Mouse (Mus musculus): ENCODE data around the gene Stmnd1. TPM values are rescaled to one million over a fixed set of nuclear protein-coding genes. Genes with fewer than 3 reads are reported as not detected.

The Stmnd1 gene
- polyA plus RNA-seq, 1 experiment from 2014 or later = 1.2 TPM

DNA sequence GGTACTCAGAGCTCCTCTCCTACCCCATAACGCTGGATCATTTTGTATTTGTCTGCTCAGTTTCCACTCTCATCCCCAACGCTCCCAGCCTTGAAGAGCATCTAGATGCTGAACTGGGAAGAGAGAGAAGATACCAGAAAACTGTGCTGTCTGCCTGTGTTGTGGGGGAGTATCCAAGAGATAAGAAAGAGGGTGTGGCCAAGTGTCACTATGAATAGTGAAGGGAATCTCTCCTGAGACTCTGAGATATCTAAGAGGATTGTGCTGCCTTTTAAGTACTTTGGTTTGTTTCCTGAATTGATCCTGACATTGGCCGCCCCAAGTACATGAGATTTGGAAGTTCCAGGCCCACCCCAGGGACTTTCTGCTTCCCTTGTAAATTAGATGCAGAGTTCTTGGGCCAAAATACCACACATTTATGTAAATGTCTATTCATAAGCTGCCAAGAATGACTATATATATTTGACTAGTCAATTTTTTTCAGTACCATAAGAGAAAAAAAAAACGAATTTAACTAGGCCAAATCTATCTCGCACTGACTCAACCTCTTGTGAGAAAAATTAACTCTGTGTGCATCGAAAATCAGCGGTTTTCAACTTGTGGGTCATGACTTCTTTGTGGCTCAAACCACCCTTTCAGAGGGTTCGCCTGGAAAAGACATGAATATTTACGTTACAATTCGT lies 73.5 kb downstream of the Stmnd1 start:
- Histone ChIP-seq H3K4me3 (no peak overlapping the region), H3K4me2 (no peak overlapping the region), H3K9me3 (no peaks in the 10 kb centered on the region), H3K4me1 (no peaks in the 10 kb centered on the region), H3K9ac (no peak overlapping the region), H3K27ac (no peak overlapping the region), H3K36me3 (no peaks in the 10 kb centered on the region), H3K27me3 (no peaks in the 10 kb centered on the region)
- no peak for ATAC-seq (ENCODE audit: insufficient number of reproducible peaks, low FRiP score, low TSS enrichment, low read depth)
- WGBS = 68% methylated on average over 10 of the region's 10 CpGs

DNA sequence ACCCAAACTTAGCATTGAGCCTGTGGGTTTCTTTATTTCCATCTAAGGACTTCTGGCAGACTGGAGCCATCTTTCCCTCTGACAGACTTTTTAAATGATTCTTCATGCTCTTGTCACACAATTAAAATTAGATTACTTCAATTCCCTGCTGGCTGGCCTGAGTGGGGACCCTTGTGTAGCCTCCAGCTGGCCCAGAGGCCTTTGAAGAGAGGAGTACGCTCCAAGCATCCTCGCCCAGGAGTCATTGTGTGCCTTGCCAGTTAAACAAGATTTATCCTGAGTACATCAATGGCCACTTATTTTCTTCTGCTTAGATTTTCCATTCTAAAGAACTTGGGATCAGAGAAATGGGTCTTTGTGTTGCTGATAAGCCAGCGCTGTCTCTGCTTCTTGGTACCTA lies 76.1 kb downstream of the Stmnd1 start:
- ATAC-seq (ENCODE audit: insufficient number of reproducible peaks, low FRiP score, low TSS enrichment, low read depth) = no peak
- Histone ChIP-seq H3K9ac (no peak overlapping the region), H3K9me3 (no peaks in the 10 kb centered on the region), H3K27ac (no peak overlapping the region), H3K4me2 (no peak overlapping the region), H3K27me3 (no peaks in the 10 kb centered on the region), H3K36me3 (no peaks in the 10 kb centered on the region), H3K4me3 (no peak overlapping the region), H3K4me1 (no peaks in the 10 kb centered on the region)
- WGBS = 78% methylated on average over 3 of the region's 3 CpGs

Other genes starting within 250 kb of the Stmnd1 start
- 5.0 and 8.7 TPM in 2 replicates for gene Rbm24, start 144.7 kb downstream of the Stmnd1 start, polyA plus RNA-seq (2015; fragmentation: Nextera tagmentation; extraction: Ambion mirVana)
- gene Cap2, start 228.1 kb downstream of the Stmnd1 start, polyA plus RNA-seq (2015; fragmentation: Nextera tagmentation; extraction: Ambion mirVana) = 18.2 and 37.5 TPM in 2 replicates

Measured in limb, embryonic 15.5 days (tissue).